In the genomic region with DNA sequence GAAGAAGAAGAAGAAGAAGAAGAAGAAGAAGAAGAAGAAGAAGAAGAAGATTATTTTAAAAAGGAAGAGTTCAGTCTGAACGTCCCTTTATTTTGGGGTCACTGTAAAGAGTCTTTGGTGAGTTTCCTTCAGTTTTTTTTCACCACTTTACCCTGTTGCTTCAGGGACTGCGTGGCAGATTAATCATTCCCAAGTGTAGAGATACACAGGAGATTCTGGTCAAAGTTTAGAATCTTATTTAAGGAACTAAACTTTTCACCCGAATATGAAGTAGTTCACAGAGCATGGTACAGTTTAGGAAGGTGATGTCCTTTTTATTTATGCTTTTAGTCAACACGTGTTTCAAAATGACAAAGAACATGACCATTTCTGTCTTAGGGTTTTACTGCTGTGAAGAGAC, we compare ENCODE assay signal across 27 mouse cellular contexts. TPM values are rescaled to one million over a fixed set of nuclear protein-coding genes. Genes with fewer than 3 reads are reported as not detected.
"Had no signal": no experiment of that assay in that cellular context is flagged by ENCODE, and none has a peak within 500 bp of the region (broad histone marks: within the 10 kb centered on the region; RNA-seq: fewer than 3 reads in every experiment).

No protein-coding gene starts in this region.

- H3K27me3 ChIP-seq: embryonic facial prominence, embryonic 12.5 days; embryonic facial prominence, embryonic 13.5 days; embryonic facial prominence, embryonic 15.5 days; forebrain, embryonic 12.5 days; forebrain, embryonic 13.5 days; forebrain, embryonic 15.5 days had no signal

- H3K4me2 ChIP-seq: embryonic facial prominence, embryonic 12.5 days; embryonic facial prominence, embryonic 13.5 days; embryonic facial prominence, embryonic 15.5 days; forebrain, embryonic 12.5 days; forebrain, embryonic 13.5 days; forebrain, embryonic 15.5 days had no signal

- H3K4me3 ChIP-seq: embryonic facial prominence, embryonic 10.5 days; embryonic facial prominence, embryonic 12.5 days; embryonic facial prominence, embryonic 13.5 days; embryonic facial prominence, embryonic 15.5 days; erythroblast, embryonic 14.5 days; forebrain, embryonic 10.5 days; forebrain, embryonic 12.5 days; forebrain, embryonic 13.5 days; forebrain, embryonic 15.5 days; gastrocnemius, adult 2 months; heart, adult 2 months had no signal

- H3K9me3 ChIP-seq: embryonic facial prominence, embryonic 10.5 days; embryonic facial prominence, embryonic 12.5 days; embryonic facial prominence, embryonic 13.5 days; embryonic facial prominence, embryonic 15.5 days; forebrain, embryonic 10.5 days; forebrain, embryonic 12.5 days; forebrain, embryonic 13.5 days; forebrain, embryonic 15.5 days had no signal

- H3K27ac ChIP-seq: embryonic facial prominence, embryonic 10.5 days; embryonic facial prominence, embryonic 12.5 days; embryonic facial prominence, embryonic 13.5 days; embryonic facial prominence, embryonic 15.5 days; forebrain, embryonic 10.5 days; forebrain, embryonic 12.5 days; forebrain, embryonic 13.5 days; forebrain, embryonic 15.5 days; gastrocnemius, adult 2 months; heart, adult 2 months had no signal

- DNase-seq: cerebellum, adult 8-10 months; cerebellum, adult 9-10 months; cerebellum, adult 9-11 months; cerebellum, postnatal 10 days; cerebellum, postnatal 14 days; cerebellum, postnatal 25 days; cerebellum, postnatal 36 days; embryo, embryonic 11 days; forebrain, postnatal 0 days; gastrocnemius, adult 2 months; gastrocnemius, postnatal 10 days; gastrocnemius, postnatal 14 days; gastrocnemius, postnatal 36 days; heart, adult 11 months; heart, adult 18-20 months; heart, adult 2 months had no signal

- H3K4me1 ChIP-seq: embryonic facial prominence, embryonic 10.5 days; embryonic facial prominence, embryonic 12.5 days; embryonic facial prominence, embryonic 13.5 days; embryonic facial prominence, embryonic 15.5 days; forebrain, embryonic 10.5 days; forebrain, embryonic 12.5 days; forebrain, embryonic 13.5 days; forebrain, embryonic 15.5 days had no signal

- H3K36me3 ChIP-seq: embryonic facial prominence, embryonic 10.5 days; embryonic facial prominence, embryonic 12.5 days; embryonic facial prominence, embryonic 13.5 days; embryonic facial prominence, embryonic 15.5 days; forebrain, embryonic 10.5 days; forebrain, embryonic 12.5 days; forebrain, embryonic 15.5 days had no signal

- H3K9ac ChIP-seq: embryonic facial prominence, embryonic 12.5 days; embryonic facial prominence, embryonic 13.5 days; embryonic facial prominence, embryonic 15.5 days; forebrain, embryonic 12.5 days; forebrain, embryonic 13.5 days; forebrain, embryonic 15.5 days; forebrain, postnatal 0 days had no signal

- ATAC-seq: forebrain, embryonic 13.5 days; forebrain, embryonic 14.5 days; forebrain, embryonic 15.5 days; forebrain, embryonic 16.5 days; forebrain, postnatal 0 days had no signal

RNA-seq across cellular contexts. Expression of gene Cobll1, which starts 21.2 kb away (rescaled TPM):
- polyA plus RNA-seq: erythroblast, embryonic 14.5 days had no signal
